Mouse (Mus musculus): ENCODE results near the gene Trp53inp2.
A peak's percentile ranks its signal among the peaks of the same experiment; 100 is the strongest.

Gene Trp53inp2

GRCm38 (mm10) chr2:155385731-155386533 lies 5.1 kb downstream of the Trp53inp2 start:
- no peak for DNase-seq

DNA sequence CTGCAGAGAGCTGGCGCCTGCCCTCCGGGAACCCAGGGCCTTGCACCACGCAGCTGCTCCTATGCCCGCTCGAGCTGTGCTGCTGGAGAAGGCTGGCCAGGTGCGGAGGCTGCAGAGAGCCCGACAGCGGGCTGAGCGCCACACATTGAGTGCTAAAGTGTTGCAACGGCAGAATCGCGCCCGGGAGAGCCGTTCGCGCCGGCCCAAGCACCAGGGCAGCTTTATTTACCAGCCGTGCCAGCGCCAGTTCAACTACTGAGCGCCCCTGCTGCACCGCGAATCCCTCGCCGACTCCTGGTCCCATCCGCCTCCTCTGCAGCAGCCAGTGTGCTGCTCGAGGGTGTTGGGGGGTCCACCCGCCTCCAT lies 5.7 kb downstream of the Trp53inp2 start:
- no peak for DNase-seq

DNA sequence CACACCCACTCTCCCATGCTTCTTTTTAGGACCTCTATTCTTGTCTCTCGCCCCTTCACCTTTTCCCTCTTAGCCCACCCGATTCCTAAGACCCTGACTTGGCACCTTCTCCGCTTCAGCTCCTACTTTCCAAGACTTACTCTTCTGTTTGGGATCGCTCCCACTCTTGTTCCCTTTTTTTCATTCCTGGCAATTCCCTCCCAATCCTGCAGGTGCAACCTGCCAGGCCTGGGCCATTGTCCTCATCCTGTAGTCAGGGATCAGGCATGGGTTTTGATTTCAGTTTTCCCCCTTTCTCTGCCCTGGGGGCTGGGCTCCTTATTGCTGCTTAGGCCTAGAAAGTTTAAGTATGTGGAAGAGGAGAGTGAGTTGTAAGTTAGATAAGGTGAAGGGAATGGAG lies 6.2 kb downstream of the Trp53inp2 start:
- DNase-seq = no peak

GRCm38 (mm10) chr2:155388573-155388972 lies 7.7 kb downstream of the Trp53inp2 start:
- no peak for DNase-seq

GRCm38 (mm10) chr2:155394586-155394985 lies 13.7 kb downstream of the Trp53inp2 start:
- DNase-seq = no peak

GRCm38 (mm10) chr2:155400276-155400675 lies 19.4 kb downstream of the Trp53inp2 start:
- no peak for DNase-seq

- DNase-seq = no peak
Observed at GRCm38 (mm10) chr2:155401926-155402325, 21.1 kb downstream of the Trp53inp2 start.

DNA sequence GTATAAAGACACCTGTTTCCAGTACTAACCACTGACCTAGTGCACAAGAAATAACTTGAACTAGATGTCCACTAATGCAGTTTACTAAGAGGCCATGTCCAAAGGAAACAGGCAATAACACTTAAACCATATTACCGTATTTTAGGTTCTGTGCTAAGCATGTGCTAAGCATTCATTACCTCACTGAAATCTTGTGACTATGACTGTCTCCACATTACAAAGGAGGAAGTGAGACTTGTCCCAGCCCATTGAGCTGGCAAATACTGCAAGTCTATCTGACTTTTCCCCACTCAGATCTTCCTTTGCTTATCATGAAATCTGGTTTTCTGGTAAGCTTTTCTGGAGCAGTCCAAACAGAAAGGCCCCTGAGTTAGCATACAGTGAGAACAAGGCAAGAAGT lies 23.8 kb downstream of the Trp53inp2 start:
- no peak for DNase-seq

DNA sequence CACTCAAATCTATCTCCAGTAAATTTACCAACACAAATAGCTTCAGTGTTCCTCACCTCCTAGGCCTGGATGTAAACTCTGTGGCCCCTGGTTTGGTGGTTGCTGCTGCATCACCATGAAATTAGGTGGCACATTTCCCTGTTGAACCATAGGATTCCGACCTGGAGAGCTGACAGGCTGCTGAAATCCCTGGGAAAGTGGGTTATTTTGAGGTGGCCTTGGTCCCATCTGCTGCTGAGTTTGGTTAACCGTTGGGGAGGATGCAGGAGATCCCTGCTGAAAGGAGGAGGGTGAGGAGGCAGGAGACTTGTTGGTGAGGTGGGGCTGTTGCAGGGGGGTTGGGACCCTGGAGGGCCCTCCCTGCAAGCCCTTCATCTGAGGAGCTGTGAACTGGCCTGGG lies 40.1 kb downstream of the Trp53inp2 start:
- DNase-seq = no peak

DNA sequence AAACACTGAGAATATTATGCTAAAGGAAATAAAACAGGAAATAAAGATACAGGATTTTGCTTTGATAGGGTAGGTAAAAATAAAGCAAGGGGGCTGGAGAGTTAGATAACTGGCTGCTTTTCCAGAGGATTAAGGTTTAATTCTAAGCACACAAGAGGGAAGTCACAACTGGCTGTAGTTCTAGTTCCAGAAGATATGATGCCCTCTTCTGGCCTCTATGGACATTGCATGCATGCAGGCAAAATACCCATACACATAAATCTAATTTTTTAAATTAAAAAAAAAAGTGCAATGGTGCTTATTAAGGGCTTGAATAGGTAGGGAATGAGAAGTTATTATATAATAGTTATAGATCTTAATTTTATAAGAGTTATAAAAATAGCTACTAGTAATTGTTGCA lies 55.6 kb downstream of the Trp53inp2 start:
- peak in 1 of 2 experiments; percentile 12 for DNase-seq

Data from lung, adult 18-20 months (tissue).